Mouse (Mus musculus): ENCODE measurements at regions not wholly inside any gene's neighbourhood (a gene's known extent, or its start where the extent isn't known, plus 50 kb on each side); places are given as distances from the start of the nearest gene placed in this dataset.

GRCm38 (mm10) chr3:151000217-151000616 is 437.5 kb upstream of the Adgrl4 start:
- TF ChIP-seq CTCF (IDR thresholded peaks at IDR 0.05; ENCODE audit: borderline replicate concordance, insufficient read depth, low read depth, low read length) (no peak), POLR2A (IDR thresholded peaks at IDR 0.05; ENCODE audit: borderline replicate concordance, insufficient read depth, low read length) (no peak)

Measured in cerebellum, adult 2 months (tissue).